Comparison of ENCODE assay signal across 24 mouse cellular contexts in genomic region chr1:162047673-162048072, GRCm38 (mm10).
DNase-seq lines count a peak whose midpoint lies in the region; ATAC-seq lines count a peak whose summit lies in the region.
"Had no signal": no experiment of that assay in that cellular context is flagged by ENCODE, and none has a peak within 500 bp of the region (broad histone marks: within the 10 kb centered on the region; RNA-seq: fewer than 3 reads in every experiment).

No protein-coding gene starts in this region.

- peaks cover 27% of the 10 kb centered on the region for H3K4me1 ChIP-seq in hindbrain, embryonic 10.5 days (replicated peaks)
- H3K4me1 ChIP-seq in hindbrain, embryonic 16.5 days (ENCODE audit: control insufficient read depth, insufficient read depth, low read depth, low read length), result no peaks in the 10 kb centered on the region
- peaks cover 40% of the 10 kb centered on the region for H3K4me1 ChIP-seq in limb, embryonic 12.5 days (replicated peaks)
- H3K4me1 ChIP-seq: liver, embryonic 13.5 days had no signal

- no peak for DNase-seq in hindbrain, embryonic 10.5 days (ENCODE audit: low spot score)
- peak; percentile 12 for DNase-seq in right cerebral cortex, adult 18-20 months
- DNase-seq in right cerebral cortex, postnatal 25 days, result no peak
- peak; percentile 19 for DNase-seq in ZHBTc4 (ENCODE audit: low read depth, low spot score)
- DNase-seq in retina, postnatal 1 day, result no peak
- DNase-seq: adrenal gland, adult 8-10 months; cerebellum, adult 18-20 months; cerebellum, postnatal 14 days; gastrocnemius, postnatal 25 days; kidney, adult 8-10 months; kidney, postnatal 10 days; liver, embryonic 13.5 days; lung, adult 2 months; lung, postnatal 14 days had no signal

- H3K27me3 ChIP-seq in hindbrain, embryonic 10.5 days (ENCODE audit: insufficient read depth, poor library complexity, severe bottlenecking), result no peaks in the 10 kb centered on the region
- no peaks in the 10 kb centered on the region for H3K27me3 ChIP-seq in hindbrain, embryonic 16.5 days (replicated peaks; ENCODE audit: control insufficient read depth, insufficient read depth, low read length)
- no peaks in the 10 kb centered on the region for H3K27me3 ChIP-seq in limb, embryonic 12.5 days
- H3K27me3 ChIP-seq: forebrain, embryonic 13.5 days; intestine, embryonic 15.5 days; limb, embryonic 13.5 days; liver, embryonic 13.5 days; midbrain, embryonic 13.5 days; Patski had no signal

- H3K4me2 ChIP-seq in hindbrain, embryonic 16.5 days (ENCODE audit: low read length), result no peak overlapping the region
- no peak overlapping the region for H3K4me2 ChIP-seq in limb, embryonic 12.5 days
- H3K4me2 ChIP-seq: forebrain, embryonic 13.5 days; hindbrain, embryonic 14.5 days; intestine, embryonic 15.5 days; limb, embryonic 13.5 days; liver, embryonic 13.5 days; midbrain, embryonic 13.5 days had no signal

- 0 out of 2 replicates have a peak overlapping the region, but pooled peaks have one; percentile 40 for H3K27ac ChIP-seq in hindbrain, embryonic 10.5 days
- H3K27ac ChIP-seq in hindbrain, embryonic 16.5 days (ENCODE audit: low read depth, low read length), result no peak overlapping the region
- H3K27ac ChIP-seq in limb, embryonic 12.5 days, result peak overlapping the region; percentile 5
- H3K27ac ChIP-seq: forebrain, embryonic 13.5 days; hindbrain, embryonic 14.5 days; intestine, embryonic 15.5 days; limb, embryonic 13.5 days; liver, embryonic 13.5 days; midbrain, embryonic 13.5 days had no signal

- no peaks in the 10 kb centered on the region for H3K36me3 ChIP-seq in hindbrain, embryonic 10.5 days
- H3K36me3 ChIP-seq in hindbrain, embryonic 16.5 days (ENCODE audit: control insufficient read depth, insufficient read depth, low read length), result no peaks in the 10 kb centered on the region
- H3K36me3 ChIP-seq in limb, embryonic 12.5 days, result no peaks in the 10 kb centered on the region
- H3K36me3 ChIP-seq: G1E; intestine, embryonic 15.5 days; limb, embryonic 13.5 days; liver, embryonic 13.5 days; midbrain, embryonic 13.5 days had no signal

- no peak overlapping the region for H3K4me3 ChIP-seq in hindbrain, embryonic 10.5 days
- no peak overlapping the region for H3K4me3 ChIP-seq in hindbrain, embryonic 16.5 days (ENCODE audit: low read length)
- no peak overlapping the region for H3K4me3 ChIP-seq in limb, embryonic 12.5 days (replicated peaks)
- H3K4me3 ChIP-seq: forebrain, embryonic 13.5 days; intestine, embryonic 15.5 days; limb, embryonic 13.5 days; liver, embryonic 13.5 days; midbrain, embryonic 13.5 days had no signal

- WGBS in hindbrain, embryonic 10.5 days, result 80% methylated on average over 7 of the region's 7 CpGs
- 78% methylated on average over 7 of the region's 7 CpGs for WGBS in hindbrain, embryonic 16.5 days
- 78% methylated on average over 7 of the region's 7 CpGs for WGBS in limb, embryonic 12.5 days

- ATAC-seq in hindbrain, embryonic 16.5 days, result no peak
- no peak for ATAC-seq in limb, embryonic 12.5 days (ENCODE audit: insufficient number of reproducible peaks, insufficient read depth, low FRiP score, low TSS enrichment, low read depth)
- ATAC-seq: activated CD4-positive, CD25-positive, alpha-beta regulatory T cell, adult 4 months; forebrain, embryonic 13.5 days; intestine, embryonic 15.5 days; midbrain, embryonic 13.5 days; Patski had no signal

- no peaks in the 10 kb centered on the region for H3K9me3 ChIP-seq in hindbrain, embryonic 10.5 days
- no peaks in the 10 kb centered on the region for H3K9me3 ChIP-seq in hindbrain, embryonic 16.5 days (ENCODE audit: control insufficient read depth, low read length)
- H3K9me3 ChIP-seq in limb, embryonic 12.5 days, result no peaks in the 10 kb centered on the region
- H3K9me3 ChIP-seq: forebrain, embryonic 13.5 days; G1E; intestine, embryonic 15.5 days; limb, embryonic 13.5 days; liver, embryonic 13.5 days; midbrain, embryonic 13.5 days had no signal

- no peak overlapping the region for H3K9ac ChIP-seq in hindbrain, embryonic 16.5 days (ENCODE audit: low read depth, low read length)
- no peak overlapping the region for H3K9ac ChIP-seq in limb, embryonic 12.5 days (replicated peaks)
- H3K9ac ChIP-seq: forebrain, embryonic 13.5 days; hindbrain, embryonic 14.5 days; intestine, embryonic 15.5 days; limb, embryonic 13.5 days; liver, embryonic 13.5 days; midbrain, embryonic 13.5 days had no signal

Comparison
In these comparisons a context has a peak if more than half of its experiments do, and no peak if none do; other contexts are left out.
1. DNase-seq: peak in right cerebral cortex, adult 18-20 months (single experiment) and ZHBTc4 (single experiment); none in hindbrain, embryonic 10.5 days (single experiment), right cerebral cortex, postnatal 25 days (single experiment) and retina, postnatal 1 day (single experiment).